Mouse (Mus musculus) ovary, postnatal 14 days (tissue): Measurements from ENCODE around the gene Sesn1.
"Not testable (repeated sequence)": the region's sequence is repeated elsewhere in the genome, so short reads cannot be mapped to it uniquely, and the experiment has no call there.

Experiments used
- DNase-seq: peaks from one replicate; pipeline ENCODE4 v3.0.0; 2022; ENCODE audit warnings: low spot score

The Sesn1 gene

GRCm38 (mm10) chr10:41822573-41823281, 13.0 kb downstream of the Sesn1 start:
- DNase-seq = no peak

GRCm38 (mm10) chr10:41823282-41823675, 13.5 kb downstream of the Sesn1 start:
- DNase-seq = not testable (repeated sequence)

DNA sequence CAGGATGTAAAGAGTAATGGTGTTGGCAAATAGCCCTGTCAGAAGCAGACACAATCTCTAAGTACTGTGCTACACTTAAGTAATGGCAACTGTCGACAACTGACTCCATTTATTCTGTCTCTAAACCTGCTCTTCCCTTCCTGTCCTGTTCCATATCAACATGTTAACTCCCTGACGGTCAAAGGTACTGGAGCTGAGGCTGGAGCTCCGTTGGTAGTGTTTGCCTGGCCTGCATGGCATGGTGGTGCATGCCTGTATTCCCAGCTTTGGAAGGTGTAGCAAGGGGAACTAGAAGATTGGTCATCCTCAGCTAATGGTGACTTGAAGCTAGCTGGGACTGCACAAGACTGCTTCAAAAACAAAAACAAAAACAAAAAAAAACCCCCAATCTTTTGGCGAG, 14.2 kb downstream of the Sesn1 start:
- DNase-seq = no peak

DNA sequence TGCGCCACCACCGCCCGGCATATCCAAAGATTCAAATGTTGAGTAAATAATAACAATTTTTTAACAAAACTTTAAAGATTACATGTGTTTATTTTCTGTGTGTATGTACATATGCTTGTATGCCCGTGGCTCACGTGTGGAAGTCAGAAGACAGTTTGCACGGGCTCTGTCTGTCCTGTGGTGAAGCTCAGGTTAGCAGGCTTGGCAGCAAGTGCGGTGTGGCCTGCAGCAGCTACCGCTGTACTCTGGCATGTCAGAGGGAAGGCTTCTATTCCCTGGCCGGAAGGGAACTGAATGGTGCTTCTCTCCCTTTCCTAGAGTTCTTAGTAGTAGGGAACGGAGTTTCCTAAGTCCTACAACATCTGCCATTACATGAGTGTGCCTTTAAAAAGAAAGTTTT, 15.3 kb downstream of the Sesn1 start:
- DNase-seq = no peak

DNA sequence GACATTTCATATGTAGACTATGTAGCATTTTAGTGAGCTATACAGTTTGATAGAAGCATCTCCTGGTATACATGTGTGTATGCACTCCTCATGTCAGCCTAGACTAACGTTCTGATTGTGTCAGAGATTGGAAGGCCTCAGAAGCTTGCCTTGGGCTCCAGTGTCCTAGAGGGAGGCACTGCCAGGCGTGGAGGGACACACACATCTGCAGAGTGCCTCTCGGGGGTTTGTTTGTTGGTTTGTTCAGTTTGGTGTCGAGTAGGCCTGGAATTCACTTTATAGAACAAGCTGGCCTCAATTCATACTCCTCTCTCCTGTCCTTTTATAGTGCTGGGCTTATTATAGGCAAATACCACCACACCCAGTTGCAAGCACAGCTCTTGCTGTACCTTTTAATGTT, 16.3 kb downstream of the Sesn1 start:
- no peak for DNase-seq

GRCm38 (mm10) chr10:41826526-41827116, 16.9 kb downstream of the Sesn1 start:
- no peak for DNase-seq

- DNase-seq = no peak
Measured at GRCm38 (mm10) chr10:41827784-41828183, 18.0 kb downstream of the Sesn1 start.

- no peak for DNase-seq
Measured at GRCm38 (mm10) chr10:41829191-41829590, 19.5 kb downstream of the Sesn1 start.

DNA sequence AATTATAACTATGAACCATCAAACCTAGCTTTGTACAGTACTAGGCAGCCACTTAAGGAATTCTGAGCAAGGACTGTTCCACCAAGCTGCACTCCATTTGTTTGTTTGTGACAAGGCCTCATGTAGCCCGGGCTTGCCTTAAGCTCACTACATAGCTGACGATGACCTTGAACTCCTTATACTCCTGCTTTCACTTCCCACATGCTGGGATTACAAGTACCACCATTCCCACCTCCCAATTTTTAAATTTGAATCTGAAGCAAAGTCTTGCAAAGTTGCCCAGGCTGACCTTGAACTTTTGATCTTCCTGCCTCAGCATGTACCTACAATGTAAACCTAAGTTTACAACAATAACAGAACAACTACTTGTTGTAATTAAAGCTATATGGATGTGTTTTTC, 20.2 kb downstream of the Sesn1 start:
- DNase-seq = no peak

- DNase-seq = no peak
Measured at GRCm38 (mm10) chr10:41830445-41830844, 20.7 kb downstream of the Sesn1 start.

DNA sequence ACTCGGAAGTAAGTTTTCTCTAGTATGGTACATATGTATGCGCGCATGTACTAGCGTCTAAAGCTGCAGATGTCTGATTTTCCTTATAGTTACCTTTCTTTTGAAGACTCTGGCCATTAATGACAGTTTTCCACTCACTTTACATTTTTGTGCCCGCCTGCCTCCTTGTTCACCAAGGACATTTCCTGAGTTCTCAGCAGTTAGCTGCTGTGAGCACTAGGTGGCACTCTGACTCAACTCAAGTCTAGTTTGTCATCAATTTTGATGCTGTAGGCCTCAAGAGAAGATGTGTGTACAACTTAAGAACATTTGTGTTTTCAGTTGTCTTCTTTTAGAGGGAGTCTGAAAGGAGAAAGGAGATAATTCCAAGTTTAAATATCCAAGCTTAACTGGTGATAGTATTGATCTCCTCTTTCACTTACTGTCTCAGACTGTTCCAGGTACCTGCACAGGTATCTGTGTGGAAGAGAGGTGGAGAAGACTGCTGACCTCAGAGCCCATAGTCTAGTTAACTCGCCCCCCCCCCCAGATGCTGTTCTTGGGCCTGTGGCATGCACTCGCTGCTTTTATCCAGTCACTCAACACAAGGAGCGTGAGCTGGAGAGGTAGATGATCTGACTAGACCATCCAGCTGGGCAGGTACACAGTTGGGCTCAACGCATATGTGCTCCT, 21.3 kb downstream of the Sesn1 start:
- DNase-seq = peak; percentile 62

DNA sequence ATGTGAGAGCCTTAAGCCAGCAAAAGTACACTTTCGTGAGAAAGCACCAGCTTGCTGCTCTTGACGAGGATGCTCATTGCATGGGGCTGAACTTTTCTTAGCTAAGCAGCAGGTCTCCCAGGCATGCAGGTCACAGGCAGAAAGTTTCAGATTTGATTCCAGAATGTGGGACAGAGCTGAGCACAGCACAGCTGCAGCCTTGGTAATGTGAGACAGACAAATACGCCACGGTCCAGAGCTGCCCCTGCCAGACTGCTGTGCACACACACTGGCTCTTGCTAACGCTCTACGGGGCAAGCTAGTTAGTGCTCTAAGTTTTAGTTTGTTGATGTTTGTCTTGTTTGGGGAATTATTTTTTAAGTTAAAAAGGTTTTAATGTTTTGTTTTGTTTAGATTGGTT, 22.5 kb downstream of the Sesn1 start:
- no peak for DNase-seq

GRCm38 (mm10) chr10:41834131-41834530, 24.4 kb downstream of the Sesn1 start:
- no peak for DNase-seq

- no peak for DNase-seq
Measured at GRCm38 (mm10) chr10:41838911-41839310, 29.2 kb downstream of the Sesn1 start.

DNA sequence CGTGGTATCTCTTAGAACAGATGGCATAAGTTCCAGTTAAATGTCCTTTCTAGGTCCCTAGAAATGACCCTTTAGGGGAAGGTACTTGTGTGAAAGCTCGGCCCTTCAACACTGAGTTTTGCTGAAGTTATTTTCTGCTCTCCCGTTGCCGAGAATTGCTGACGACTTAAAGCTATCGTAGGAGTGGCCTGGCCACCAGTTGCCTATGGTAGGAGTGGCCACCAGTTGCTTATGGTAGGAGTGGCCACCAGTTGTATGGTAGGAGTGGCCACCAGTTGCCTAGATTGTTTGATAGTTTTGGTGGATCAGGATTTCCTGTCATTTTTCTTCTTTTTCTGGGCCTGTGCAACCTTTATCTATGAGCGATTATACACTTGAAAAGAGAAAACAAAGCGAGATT, 38.0 kb downstream of the Sesn1 start:
- no peak for DNase-seq

DNA sequence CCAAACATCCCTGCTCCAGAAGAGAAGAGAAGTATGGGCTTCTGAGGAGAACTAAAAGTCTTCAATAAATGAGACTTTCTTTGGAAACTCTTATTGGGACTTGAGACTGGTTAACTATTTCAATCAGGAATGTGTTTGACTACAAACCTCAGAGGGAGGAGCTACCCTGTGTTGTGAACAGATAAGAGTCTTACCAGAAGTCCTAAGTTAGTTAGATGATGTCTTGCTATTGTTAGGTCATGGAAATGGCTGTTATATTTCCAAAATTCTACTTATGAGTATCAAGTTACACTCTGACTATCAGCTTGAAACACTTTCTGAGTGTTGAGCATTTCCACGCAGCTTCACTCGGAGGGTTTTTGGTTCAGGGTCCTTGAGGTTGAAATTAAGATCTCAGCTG, 39.0 kb downstream of the Sesn1 start:
- no peak for DNase-seq

DNA sequence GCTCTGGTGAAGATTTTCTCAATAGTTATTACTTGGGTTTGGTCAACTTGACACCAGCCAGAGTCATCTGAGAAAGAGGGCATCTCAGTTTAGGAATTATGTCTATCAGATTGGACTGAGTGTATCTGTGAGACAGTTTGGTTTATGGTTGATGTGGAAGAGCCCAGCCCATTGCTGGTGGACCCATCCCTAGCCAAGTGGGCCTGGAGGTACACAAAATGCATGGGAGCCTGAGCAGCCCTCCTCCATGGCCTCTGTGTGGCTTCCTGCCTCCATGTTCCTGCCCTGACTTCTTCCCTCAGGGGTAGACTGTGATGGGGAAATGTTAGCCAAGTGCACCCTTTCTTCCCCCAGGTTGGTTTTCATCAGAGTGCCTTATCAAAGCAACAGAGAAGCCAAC, 50.1 kb downstream of the Sesn1 start:
- DNase-seq = no peak

GRCm38 (mm10) chr10:41860275-41860688, 50.5 kb downstream of the Sesn1 start:
- no peak for DNase-seq

GRCm38 (mm10) chr10:41863053-41863452, 53.3 kb downstream of the Sesn1 start:
- DNase-seq = no peak

- no peak for DNase-seq
Measured at GRCm38 (mm10) chr10:41866069-41866837, 56.5 kb downstream of the Sesn1 start.

GRCm38 (mm10) chr10:41866838-41867154, 57.1 kb downstream of the Sesn1 start:
- DNase-seq = no peak

- DNase-seq = no peak
Measured at GRCm38 (mm10) chr10:41867956-41868355, 58.2 kb downstream of the Sesn1 start.

DNA sequence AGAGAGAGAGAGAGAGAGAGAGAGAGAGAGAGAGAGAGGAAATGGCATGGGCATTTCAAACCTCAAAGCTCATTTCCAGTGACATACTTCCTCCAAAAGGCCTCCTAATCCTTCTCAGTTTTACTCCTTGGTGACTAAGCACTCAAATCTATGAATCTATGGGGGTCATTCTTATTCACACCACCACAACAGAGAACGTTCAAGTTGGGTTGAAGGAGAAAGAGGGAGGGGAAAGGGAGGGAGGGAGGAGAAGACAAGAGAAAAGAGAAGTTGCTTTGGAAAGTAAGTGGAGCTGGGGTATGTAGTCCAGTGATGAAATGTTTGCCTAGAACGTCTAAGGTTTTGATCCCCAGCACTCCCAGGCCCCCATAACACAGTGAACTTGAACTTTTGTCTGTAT, 60.4 kb downstream of the Sesn1 start:
- no peak for DNase-seq
